Mouse (Mus musculus) forebrain, postnatal 0 days (tissue): ENCODE results near the gene Msh5. TPM values are rescaled to one million over a fixed set of nuclear protein-coding genes. Genes with fewer than 3 reads are reported as not detected.

Experiments
- ATAC-seq: fragments of 200-750 bp; cut with Nextera tagmentation; 2 replicates; pipeline ENCODE4 v1.8.0; 2017; ENCODE audit warnings: mild to moderate bottlenecking, moderate library complexity
- DNase-seq: peaks from one replicate; pipeline ENCODE4 v3.0.0-alpha.2; 2015
- H3K27ac ChIP-seq: fragments of 300-500 bp; sonication (generic); 2 replicates; pipeline ENCODE4 v1.5.1; 2014; ENCODE audit warnings: low read depth, mild to moderate bottlenecking, antibody characterized with exemption, low read length, moderate library complexity, mixed read lengths
- H3K27me3 ChIP-seq: fragments of 300-500 bp; sonication (generic); 2 replicates; pipeline ENCODE4 v1.6.1; 2014; ENCODE audit warnings: mild to moderate bottlenecking, low read length, mixed read lengths; ENCODE audit not compliant: insufficient read depth
- H3K36me3 ChIP-seq: fragments of 300-500 bp; sonication (generic); 2 replicates; pipeline ENCODE4 v1.6.1; 2014; ENCODE audit warnings: mild to moderate bottlenecking, moderate library complexity; ENCODE audit not compliant: insufficient read depth
- H3K4me1 ChIP-seq: fragments of 300-500 bp; sonication (generic); 2 replicates; pipeline ENCODE4 v1.6.1; 2014; ENCODE audit warnings: antibody characterized with exemption; ENCODE audit not compliant: insufficient read depth
- H3K4me2 ChIP-seq: fragments of 300-500 bp; sonication (generic); 2 replicates; pipeline ENCODE4 v1.6.1; 2014; ENCODE audit warnings: low read depth, mild to moderate bottlenecking, moderate library complexity
- H3K4me3 ChIP-seq: fragments of 300-500 bp; sonication (generic); 2 replicates; pipeline ENCODE4 v1.5.1; 2014; ENCODE audit warnings: low read depth, low read length, mixed read lengths
- H3K9ac ChIP-seq: fragments of 300-500 bp; sonication (generic); 2 replicates; pipeline ENCODE4 v1.6.1; 2014; ENCODE audit warnings: mild to moderate bottlenecking
- H3K9me3 ChIP-seq: fragments of 300-500 bp; sonication (generic); 2 replicates; pipeline ENCODE4 v1.6.1; 2016; ENCODE audit warnings: low read length
- CTCF ChIP-seq: sonication (generic); IDR thresholded peaks from 2 replicates; pipeline ENCODE4 v1.5.1; 2016; ENCODE audit warnings: antibody characterized with exemption, control low read depth, low read depth
- WGBS: fragments of 180-500 bp; shearing (Covaris S2); extraction: QIAGEN DNeasy Blood & Tissue Kit; methylation state at CpG from one replicate; pipeline ENCODE4 v1.1.7; 2014; 5-methylcytosine and 5-hydroxymethylcytosine counted together
- polyA plus RNA-seq: library from polyadenylated mRNA; unstranded; fragments of >200 nt; fragmentation: Nextera tagmentation; extraction: Ambion mirVana; gene quantifications from 2 replicates; pipeline ENCODE4 v1.2.1, GENCODE M21; 2015
- total RNA-seq: library from RNA; depleted of rRNA; stranded (reverse); fragments of >200 nt; gene quantifications from 2 replicates; pipeline ENCODE4 v1.2.3, GENCODE M21; 2014

Msh5 gene
- total and polyA plus RNA-seq, 2 experiments from 2014 or later = 1.1 to 1.3 TPM

GRCm38 (mm10) chr17:35024691-35025488 is 21.7 kb downstream of the Msh5 start:
- Histone ChIP-seq H3K9ac (no peak overlapping the region), H3K4me1 (peaks cover 4% of the 10 kb centered on the region; the same call in 1 of the 2 replicates), H3K9me3 (no peaks in the 10 kb centered on the region), H3K4me3 (no peak overlapping the region), H3K27me3 (no peaks in the 10 kb centered on the region; the same call in 1 of the 2 replicates), H3K27ac (no peak overlapping the region), H3K36me3 (no peaks in the 10 kb centered on the region), H3K4me2 (no peak overlapping the region)
- WGBS = 64% methylated on average over 8 of the region's 10 CpGs
- TF ChIP-seq CTCF = no peak
- DNase-seq (no peak), ATAC-seq (no peak)

- H3K4me1 ChIP-seq = peaks cover 4% of the 10 kb centered on the region; the same call in 1 of the 2 replicates
- no peak for TF ChIP-seq CTCF
- H3K27ac ChIP-seq = no peak overlapping the region
- no peak overlapping the region for H3K9ac ChIP-seq
- H3K4me3 ChIP-seq = no peak overlapping the region
- H3K27me3 ChIP-seq = no peaks in the 10 kb centered on the region; the same call in 1 of the 2 replicates
- no peak for DNase-seq
- H3K36me3 ChIP-seq = no peaks in the 10 kb centered on the region
- no peak overlapping the region for H3K4me2 ChIP-seq
- 83% methylated on average over 12 of the region's 13 CpGs for WGBS
- no peaks in the 10 kb centered on the region for H3K9me3 ChIP-seq
- ATAC-seq = no peak
These were observed 22.3 kb downstream of the Msh5 start for GRCm38 (mm10) chr17:35024261-35024660.

- H3K9me3 ChIP-seq = no peaks in the 10 kb centered on the region
- H3K4me1 ChIP-seq = peaks cover 4% of the 10 kb centered on the region; the same call in 1 of the 2 replicates
- H3K36me3 ChIP-seq = no peaks in the 10 kb centered on the region
- H3K27ac ChIP-seq = no peak overlapping the region
- DNase-seq = no peak
- no peak for ATAC-seq
- H3K9ac ChIP-seq = no peak overlapping the region
- H3K4me2 ChIP-seq = no peak overlapping the region
- H3K4me3 ChIP-seq = no peak overlapping the region
- WGBS = 84% methylated on average over 4 of the region's 4 CpGs
- H3K27me3 ChIP-seq = no peaks in the 10 kb centered on the region; the same call in 1 of the 2 replicates
- no peak for TF ChIP-seq CTCF
These were observed 22.8 kb downstream of the Msh5 start for GRCm38 (mm10) chr17:35023756-35024155.

- no peaks in the 10 kb centered on the region for H3K36me3 ChIP-seq
- no peak overlapping the region for H3K9ac ChIP-seq
- 82% methylated on average over 5 of the region's 5 CpGs for WGBS
- no peaks in the 10 kb centered on the region; the same call in 1 of the 2 replicates for H3K27me3 ChIP-seq
- no peak overlapping the region for H3K4me2 ChIP-seq
- no peak for ATAC-seq
- no peak for TF ChIP-seq CTCF
- H3K4me3 ChIP-seq = no peak overlapping the region
- H3K4me1 ChIP-seq = peaks cover 4% of the 10 kb centered on the region; the same call in 1 of the 2 replicates
- H3K9me3 ChIP-seq = no peaks in the 10 kb centered on the region
- H3K27ac ChIP-seq = no peak overlapping the region
- DNase-seq = no peak
These were observed 23.3 kb downstream of the Msh5 start for GRCm38 (mm10) chr17:35023221-35023620.

- Histone ChIP-seq H3K4me3 (no peak overlapping the region), H3K9me3 (no peaks in the 10 kb centered on the region), H3K4me2 (no peak overlapping the region), H3K4me1 (peaks cover 4% of the 10 kb centered on the region; the same call in 1 of the 2 replicates), H3K9ac (no peak overlapping the region), H3K27me3 (no peaks in the 10 kb centered on the region; the same call in 1 of the 2 replicates), H3K27ac (no peak overlapping the region), H3K36me3 (no peaks in the 10 kb centered on the region)
- ATAC-seq (no peak), DNase-seq (no peak)
- WGBS = 91% methylated on average over 8 of the region's 8 CpGs
- TF ChIP-seq CTCF = no peak
These were observed 23.9 kb downstream of the Msh5 start for GRCm38 (mm10) chr17:35022541-35023060.

- no peaks in the 10 kb centered on the region for H3K36me3 ChIP-seq
- 62% methylated on average over 6 of the region's 6 CpGs for WGBS
- H3K4me2 ChIP-seq = no peak overlapping the region
- H3K4me1 ChIP-seq = peaks cover 4% of the 10 kb centered on the region; the same call in 1 of the 2 replicates
- DNase-seq = no peak
- TF ChIP-seq CTCF = no peak
- no peak overlapping the region for H3K9ac ChIP-seq
- H3K4me3 ChIP-seq = no peak overlapping the region
- peak overlapping the region; percentile 21; the same call in 1 of the 2 replicates for H3K27ac ChIP-seq
- no peak for ATAC-seq
- H3K27me3 ChIP-seq = no peaks in the 10 kb centered on the region; the same call in 1 of the 2 replicates
- no peaks in the 10 kb centered on the region for H3K9me3 ChIP-seq
These were observed 24.6 kb downstream of the Msh5 start for GRCm38 (mm10) chr17:35021842-35022477.
